Mouse (Mus musculus) C2C12 (cell line): ENCODE results near the gene Cdkn1b.
A peak's percentile ranks its signal among the peaks of the same experiment; 100 is the strongest.

Experiments
- CEBPB ChIP-seq: IDR thresholded peaks from one replicate; pipeline ENCODE4 v1.6.1; 2011; ENCODE audit warnings: low read depth, mild to moderate bottlenecking, control low read depth, moderate library complexity
- CTCF ChIP-seq: IDR thresholded peaks from one replicate; pipeline ENCODE4 v1.5.1; 2011; ENCODE audit not compliant: control insufficient read depth, insufficient read depth, insufficient read length
- FOSL1 ChIP-seq: IDR thresholded peaks from one replicate; pipeline ENCODE4 v1.8.0; 2011; ENCODE audit warnings: mild to moderate bottlenecking, low read length; ENCODE audit not compliant: poor library complexity, insufficient read depth, severe bottlenecking
- MAX ChIP-seq: IDR thresholded peaks from one replicate; pipeline ENCODE4 v1.6.1; 2011; ENCODE audit warnings: mild to moderate bottlenecking, control low read depth
- MYOD1 ChIP-seq: IDR thresholded peaks from one replicate; pipeline ENCODE4 v1.6.1; 2011; ENCODE audit warnings: low read depth; ENCODE audit not compliant: control insufficient read depth, insufficient read length
- MYOG ChIP-seq: IDR thresholded peaks from one replicate; pipeline ENCODE4 v1.6.1; 2011; ENCODE audit not compliant: control insufficient read depth, insufficient read length; ENCODE audit errors: extremely low read depth
- USF1 ChIP-seq: IDR thresholded peaks from one replicate; pipeline ENCODE4 v1.6.1; 2011; ENCODE audit warnings: low read depth, mild to moderate bottlenecking, control low read depth, moderate library complexity

GRCm38 (mm10) chr6:134947311-134948087, 27.3 kb downstream of the Cdkn1b start:
- TF ChIP-seq MAX = no peak
- no peak for TF ChIP-seq USF1
- peak; percentile 39 for TF ChIP-seq CTCF
- no peak for TF ChIP-seq CEBPB
- no peak for TF ChIP-seq MYOG
- TF ChIP-seq MYOD1 = no peak
- TF ChIP-seq FOSL1 = no peak
